Mouse (Mus musculus): Measurements from ENCODE around the gene Lix1l. TPM values are rescaled to one million over a fixed set of nuclear protein-coding genes. Genes with fewer than 3 reads are reported as not detected.
A peak's percentile ranks its signal among the peaks of the same experiment; 100 is the strongest.

Lix1l gene
- polyA plus RNA-seq, 1 experiment: 24.2 TPM

GRCm38 (mm10) chr3:96636448-96636847 lies 35.5 kb downstream of the Lix1l start:
- Histone ChIP-seq H3K79me2 (ENCODE audit: control insufficient read depth, insufficient read depth) (peaks cover 30% of the 10 kb centered on the region), H3K79me3 (ENCODE audit: low read depth) (peaks cover 18% of the 10 kb centered on the region), H3ac (ENCODE audit: control insufficient read depth, insufficient read length, low read depth) (peak overlapping the region; percentile 54), H3K27me3 (ENCODE audit: control insufficient read depth, insufficient read depth, insufficient read length) (no peaks in the 10 kb centered on the region), H3K36me3 (ENCODE audit: control insufficient read depth, insufficient read depth) (peaks cover 40% of the 10 kb centered on the region), H3K4me3 (ENCODE audit: insufficient read depth, poor library complexity, severe bottlenecking) (peak overlapping the region; percentile 68)
- TF ChIP-seq MYOD1 (IDR thresholded peaks at IDR 0.05; ENCODE audit: control insufficient read depth, insufficient read length, low read depth) (no peak), MYOG (IDR thresholded peaks at IDR 0.05; ENCODE audit: control insufficient read depth, extremely low read depth, insufficient read length) (no peak)

GRCm38 (mm10) chr3:96639219-96639618 lies 38.3 kb downstream of the Lix1l start:
- TF ChIP-seq MYOD1 (IDR thresholded peaks at IDR 0.05; ENCODE audit: control insufficient read depth, insufficient read length, low read depth): no peak
- TF ChIP-seq CTCF (IDR thresholded peaks at IDR 0.05; ENCODE audit: control insufficient read depth, insufficient read depth, insufficient read length): peak; percentile 46
- TF ChIP-seq FOSL1 (IDR thresholded peaks at IDR 0.05; ENCODE audit: insufficient read depth, low read length, poor library complexity, severe bottlenecking): no peak
- TF ChIP-seq MAX (IDR thresholded peaks at IDR 0.05): no peak
- peaks cover 26% of the 10 kb centered on the region for H3K36me3 ChIP-seq (ENCODE audit: control insufficient read depth, insufficient read depth)

GRCm38 (mm10) chr3:96645018-96645649 lies 44.2 kb downstream of the Lix1l start, which contains the start of gene Itga10:
Itga10 (plus strand) TSS chr3:96645584.
- no peaks in the 10 kb centered on the region for H3K79me2 ChIP-seq (ENCODE audit: control insufficient read depth, insufficient read depth)
- TF ChIP-seq MYOG (IDR thresholded peaks at IDR 0.05; ENCODE audit: control insufficient read depth, extremely low read depth, insufficient read length) (no peak), CTCF (IDR thresholded peaks at IDR 0.05; ENCODE audit: control insufficient read depth, insufficient read depth, insufficient read length) (peak; percentile 38)
- no peak within 1 kb of the TSS for H3K4me3 ChIP-seq (ENCODE audit: insufficient read depth, poor library complexity, severe bottlenecking)
- H3K79me3 ChIP-seq (ENCODE audit: low read depth): no peaks in the 10 kb centered on the region
- no peaks in the 10 kb centered on the region for H3K27me3 ChIP-seq (ENCODE audit: control insufficient read depth, insufficient read depth, insufficient read length)
- peaks cover 16% of the 10 kb centered on the region for H3K36me3 ChIP-seq (ENCODE audit: control insufficient read depth, insufficient read depth)
- no peak within 1 kb of the TSS for H3ac ChIP-seq (ENCODE audit: control insufficient read depth, insufficient read length, low read depth)

More at GRCm38 (mm10) chr3:96639219-96639618, 38.3 kb downstream of the Lix1l start:
- H3K27me3 ChIP-seq (ENCODE audit: control insufficient read depth, insufficient read depth, insufficient read length): no peaks in the 10 kb centered on the region
- H3K79me3 ChIP-seq (ENCODE audit: low read depth): peaks cover 9% of the 10 kb centered on the region
- no peak overlapping the region for H3ac ChIP-seq (ENCODE audit: control insufficient read depth, insufficient read length, low read depth)
- peaks cover 13% of the 10 kb centered on the region for H3K79me2 ChIP-seq (ENCODE audit: control insufficient read depth, insufficient read depth)
- no peak overlapping the region for H3K4me3 ChIP-seq (ENCODE audit: insufficient read depth, poor library complexity, severe bottlenecking)

- Histone ChIP-seq H3K27me3 (ENCODE audit: control insufficient read depth, insufficient read depth, insufficient read length) (no peaks in the 10 kb centered on the region), H3K4me3 (ENCODE audit: insufficient read depth, poor library complexity, severe bottlenecking) (no peak overlapping the region), H3K79me3 (ENCODE audit: low read depth) (no peaks in the 10 kb centered on the region), H3K79me2 (ENCODE audit: control insufficient read depth, insufficient read depth) (no peaks in the 10 kb centered on the region), H3ac (ENCODE audit: control insufficient read depth, insufficient read length, low read depth) (no peak overlapping the region), H3K36me3 (ENCODE audit: control insufficient read depth, insufficient read depth) (peaks cover 12% of the 10 kb centered on the region)
- no peak for TF ChIP-seq MYOG (IDR thresholded peaks at IDR 0.05; ENCODE audit: control insufficient read depth, extremely low read depth, insufficient read length)
- TF ChIP-seq FOSL1 (IDR thresholded peaks at IDR 0.05; ENCODE audit: insufficient read depth, low read length, poor library complexity, severe bottlenecking): no peak
- TF ChIP-seq MAX (IDR thresholded peaks at IDR 0.05): no peak
- no peak for TF ChIP-seq USF1 (IDR thresholded peaks at IDR 0.05; ENCODE audit: low read depth)
- no peak for TF ChIP-seq MYOD1 (IDR thresholded peaks at IDR 0.05; ENCODE audit: control insufficient read depth, insufficient read length, low read depth)
- TF ChIP-seq CEBPB (IDR thresholded peaks at IDR 0.05; ENCODE audit: low read depth): no peak
- TF ChIP-seq CTCF (IDR thresholded peaks at IDR 0.05; ENCODE audit: control insufficient read depth, insufficient read depth, insufficient read length): no peak
Measured at GRCm38 (mm10) chr3:96647365-96647764, 46.4 kb downstream of the Lix1l start.

- no peak overlapping the region for H3ac ChIP-seq (ENCODE audit: control insufficient read depth, insufficient read length, low read depth)
- no peaks in the 10 kb centered on the region for H3K36me3 ChIP-seq (ENCODE audit: control insufficient read depth, insufficient read depth)
- TF ChIP-seq FOSL1 (IDR thresholded peaks at IDR 0.05; ENCODE audit: insufficient read depth, low read length, poor library complexity, severe bottlenecking): no peak
- TF ChIP-seq CTCF (IDR thresholded peaks at IDR 0.05; ENCODE audit: control insufficient read depth, insufficient read depth, insufficient read length): no peak
- no peak for TF ChIP-seq CEBPB (IDR thresholded peaks at IDR 0.05; ENCODE audit: low read depth)
- TF ChIP-seq MYOG (IDR thresholded peaks at IDR 0.05; ENCODE audit: control insufficient read depth, extremely low read depth, insufficient read length): no peak
- no peak for TF ChIP-seq USF1 (IDR thresholded peaks at IDR 0.05; ENCODE audit: low read depth)
- no peaks in the 10 kb centered on the region for H3K79me2 ChIP-seq (ENCODE audit: control insufficient read depth, insufficient read depth)
- no peak overlapping the region for H3K4me3 ChIP-seq (ENCODE audit: insufficient read depth, poor library complexity, severe bottlenecking)
- H3K79me3 ChIP-seq (ENCODE audit: low read depth): no peaks in the 10 kb centered on the region
- no peaks in the 10 kb centered on the region for H3K27me3 ChIP-seq (ENCODE audit: control insufficient read depth, insufficient read depth, insufficient read length)
Measured at GRCm38 (mm10) chr3:96660901-96661300, 60.0 kb downstream of the Lix1l start.

GRCm38 (mm10) chr3:96662731-96663316 lies 61.9 kb downstream of the Lix1l start:
- TF ChIP-seq USF1 (IDR thresholded peaks at IDR 0.05; ENCODE audit: low read depth) (no peak), MAX (IDR thresholded peaks at IDR 0.05) (no peak), CTCF (IDR thresholded peaks at IDR 0.05; ENCODE audit: control insufficient read depth, insufficient read depth, insufficient read length) (no peak), CEBPB (IDR thresholded peaks at IDR 0.05; ENCODE audit: low read depth) (no peak), MYOD1 (IDR thresholded peaks at IDR 0.05; ENCODE audit: control insufficient read depth, insufficient read length, low read depth) (no peak), MYOG (IDR thresholded peaks at IDR 0.05; ENCODE audit: control insufficient read depth, extremely low read depth, insufficient read length) (no peak), FOSL1 (IDR thresholded peaks at IDR 0.05; ENCODE audit: insufficient read depth, low read length, poor library complexity, severe bottlenecking) (no peak)
- no peak overlapping the region for H3K4me3 ChIP-seq (ENCODE audit: insufficient read depth, poor library complexity, severe bottlenecking)

More at GRCm38 (mm10) chr3:96662731-96663316, 61.9 kb downstream of the Lix1l start:
- Histone ChIP-seq H3K79me3 (ENCODE audit: low read depth) (no peaks in the 10 kb centered on the region), H3K27me3 (ENCODE audit: control insufficient read depth, insufficient read depth, insufficient read length) (no peaks in the 10 kb centered on the region), H3K36me3 (ENCODE audit: control insufficient read depth, insufficient read depth) (no peaks in the 10 kb centered on the region), H3K79me2 (ENCODE audit: control insufficient read depth, insufficient read depth) (no peaks in the 10 kb centered on the region), H3ac (ENCODE audit: control insufficient read depth, insufficient read length, low read depth) (peak overlapping the region; percentile 48)
